Mouse (Mus musculus): ENCODE measurements at regions not wholly inside any gene's neighbourhood (a gene's known extent, or its start where the extent isn't known, plus 50 kb on each side); places are given as distances from the start of the nearest gene placed in this dataset.

GRCm38 (mm10) chr15:5355332-5355731 lies 111.3 kb upstream of the Ptger4 start:
- DNase-seq (ENCODE audit: low spot score in 2 of 2) = no peak

GRCm38 (mm10) chr15:5354328-5354727 lies 110.3 kb upstream of the Ptger4 start:
- no peak for DNase-seq (ENCODE audit: low spot score in 2 of 2)

- DNase-seq (ENCODE audit: low spot score in 2 of 2) = no peak
Observed at GRCm38 (mm10) chr15:5348881-5349280, 104.9 kb upstream of the Ptger4 start.

GRCm38 (mm10) chr15:5347674-5348073 lies 103.7 kb upstream of the Ptger4 start:
- no peak for DNase-seq (ENCODE audit: low spot score in 2 of 2)

GRCm38 (mm10) chr15:5346955-5347354 lies 103.0 kb upstream of the Ptger4 start:
- no peak for DNase-seq (ENCODE audit: low spot score in 2 of 2)

GRCm38 (mm10) chr15:5343794-5344193 lies 99.8 kb upstream of the Ptger4 start:
- peak in 1 of 2 experiments; percentile 4 for DNase-seq (ENCODE audit: low spot score in 2 of 2)

GRCm38 (mm10) chr15:5335528-5336268 lies 91.7 kb upstream of the Ptger4 start:
- DNase-seq (ENCODE audit: low spot score in 2 of 2) = no peak

GRCm38 (mm10) chr15:5326996-5327395 lies 83.0 kb upstream of the Ptger4 start:
- no peak for DNase-seq (ENCODE audit: low spot score in 2 of 2)

- no peak for DNase-seq (ENCODE audit: low spot score in 2 of 2)
Observed at GRCm38 (mm10) chr15:5321691-5322090, 77.7 kb upstream of the Ptger4 start.

- no peak for DNase-seq (ENCODE audit: low spot score in 2 of 2)
Observed at GRCm38 (mm10) chr15:5312231-5312630, 68.2 kb upstream of the Ptger4 start.

GRCm38 (mm10) chr15:5310035-5310434 lies 66.0 kb upstream of the Ptger4 start:
- no peak for DNase-seq (ENCODE audit: low spot score in 2 of 2)

GRCm38 (mm10) chr15:5302403-5302802 lies 58.4 kb upstream of the Ptger4 start:
- no peak for DNase-seq (ENCODE audit: low spot score in 2 of 2)

GRCm38 (mm10) chr15:5299807-5300206 lies 55.8 kb upstream of the Ptger4 start:
- DNase-seq (ENCODE audit: low spot score in 2 of 2) = no peak

- DNase-seq (ENCODE audit: low spot score in 2 of 2) = no peak
Observed at GRCm38 (mm10) chr15:5296949-5297348, 53.0 kb upstream of the Ptger4 start.
